Mouse (Mus musculus) Muller cell, postnatal 12 days (primary cell): ENCODE measurements around the gene Bcr.
A peak's percentile ranks its signal among the peaks of the same experiment; 100 is the strongest.

Experiments
- DNase-seq: peaks from one replicate; pipeline ENCODE4 v3.0.0-alpha.2; 2015; ENCODE audit errors: inconsistent ontology term

Bcr gene

GRCm38 (mm10) chr10:75058336-75058735 lies 2.1 kb upstream of the Bcr start:
- no peak for DNase-seq

GRCm38 (mm10) chr10:75058761-75059395 lies 1.5 kb upstream of the Bcr start:
- DNase-seq, result no peak

- peak; percentile 70 for DNase-seq
Observed at GRCm38 (mm10) chr10:75059396-75059795, 996 bp upstream of the Bcr start.

GRCm38 (mm10) chr10:75060843-75061235 lies 447 bp downstream of the Bcr start:
- peak; percentile 24 for DNase-seq

GRCm38 (mm10) chr10:75061341-75062188 lies 1.2 kb downstream of the Bcr start:
- peak; percentile 41 for DNase-seq

- DNase-seq, result peak; percentile 31
Observed at GRCm38 (mm10) chr10:75062189-75062561, 1.8 kb downstream of the Bcr start.

GRCm38 (mm10) chr10:75062621-75063020 lies 2.2 kb downstream of the Bcr start:
- DNase-seq, result no peak

- DNase-seq, result peak; percentile 30
Observed at GRCm38 (mm10) chr10:75063301-75063965, 3.0 kb downstream of the Bcr start.

GRCm38 (mm10) chr10:75065691-75066090 lies 5.3 kb downstream of the Bcr start:
- no peak for DNase-seq

- no peak for DNase-seq
Observed at GRCm38 (mm10) chr10:75067446-75067845, 7.1 kb downstream of the Bcr start.

GRCm38 (mm10) chr10:75068086-75068485 lies 7.7 kb downstream of the Bcr start:
- DNase-seq, result no peak

GRCm38 (mm10) chr10:75068624-75069328 lies 8.4 kb downstream of the Bcr start:
- no peak for DNase-seq

GRCm38 (mm10) chr10:75070281-75070976 lies 10.0 kb downstream of the Bcr start:
- peak; percentile 78 for DNase-seq

- no peak for DNase-seq
Observed at GRCm38 (mm10) chr10:75075665-75076064, 15.3 kb downstream of the Bcr start.

- no peak for DNase-seq
Observed at GRCm38 (mm10) chr10:75078174-75079128, 18.1 kb downstream of the Bcr start.

- no peak for DNase-seq
Observed at GRCm38 (mm10) chr10:75085330-75085729, 24.9 kb downstream of the Bcr start.

- no peak for DNase-seq
Observed at GRCm38 (mm10) chr10:75088471-75088870, 28.1 kb downstream of the Bcr start.

GRCm38 (mm10) chr10:75091478-75092152 lies 31.2 kb downstream of the Bcr start:
- DNase-seq, result peak; percentile 85

- peak; percentile 76 for DNase-seq
Observed at GRCm38 (mm10) chr10:75093252-75093987, 33.0 kb downstream of the Bcr start.
